Mouse (Mus musculus): Measurements from ENCODE around the gene Krtap5-5.
"Not testable (repeated sequence)": the region's sequence is repeated elsewhere in the genome, so short reads cannot be mapped to it uniquely, and the experiment has no call there.

DNA sequence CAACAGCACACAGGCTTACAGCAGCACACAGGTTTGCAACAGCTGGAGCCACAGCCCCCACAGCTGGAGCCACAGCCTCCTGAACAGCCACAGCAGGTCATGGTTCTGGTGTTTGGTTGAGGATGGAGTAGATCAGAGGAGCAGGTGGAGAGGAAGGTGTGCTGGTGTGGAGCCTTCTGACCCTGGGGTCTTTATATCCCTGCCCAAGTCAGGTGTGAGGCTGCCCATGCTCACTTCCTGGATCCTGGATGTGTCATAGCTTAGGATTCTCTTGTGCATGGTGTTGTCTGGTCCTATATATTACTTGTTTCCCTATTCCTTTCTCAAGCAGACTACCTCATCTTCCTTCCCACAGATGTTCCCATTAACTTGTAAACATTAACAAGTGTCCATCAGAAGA is 44.5 kb upstream of the Krtap5-5 start, which contains the start of gene Gm4559:
- not testable (repeated sequence) for TF ChIP-seq POLR2A (IDR thresholded peaks at IDR 0.05; ENCODE audit: low read depth, low read length); SMC3 (IDR thresholded peaks at IDR 0.05; ENCODE audit: low read depth, low read length); ZMIZ1 (IDR thresholded peaks at IDR 0.05; ENCODE audit: low read depth, low read length); MAX (IDR thresholded peaks at IDR 0.05; ENCODE audit: low read length); TCF12 (IDR thresholded peaks at IDR 0.05; ENCODE audit: low read depth, low read length); USF2 (conservative IDR thresholded peaks at IDR 0.05; ENCODE audit: low read depth, low read length); TBP (conservative IDR thresholded peaks at IDR 0.05; ENCODE audit: low read depth, low read length)

Measured in CH12.LX (cell line).